Mouse (Mus musculus): ENCODE data around the gene Plek. TPM values are rescaled to one million over a fixed set of nuclear protein-coding genes. Genes with fewer than 3 reads are reported as not detected.
A peak's percentile ranks its signal among the peaks of the same experiment; 100 is the strongest.
"Not testable (repeated sequence)": the region's sequence is repeated elsewhere in the genome, so short reads cannot be mapped to it uniquely, and the experiment has no call there.

The Plek gene
- total RNA-seq (2021) = 1 to 10 TPM; 2.4 to 2.6 TPM

DNA sequence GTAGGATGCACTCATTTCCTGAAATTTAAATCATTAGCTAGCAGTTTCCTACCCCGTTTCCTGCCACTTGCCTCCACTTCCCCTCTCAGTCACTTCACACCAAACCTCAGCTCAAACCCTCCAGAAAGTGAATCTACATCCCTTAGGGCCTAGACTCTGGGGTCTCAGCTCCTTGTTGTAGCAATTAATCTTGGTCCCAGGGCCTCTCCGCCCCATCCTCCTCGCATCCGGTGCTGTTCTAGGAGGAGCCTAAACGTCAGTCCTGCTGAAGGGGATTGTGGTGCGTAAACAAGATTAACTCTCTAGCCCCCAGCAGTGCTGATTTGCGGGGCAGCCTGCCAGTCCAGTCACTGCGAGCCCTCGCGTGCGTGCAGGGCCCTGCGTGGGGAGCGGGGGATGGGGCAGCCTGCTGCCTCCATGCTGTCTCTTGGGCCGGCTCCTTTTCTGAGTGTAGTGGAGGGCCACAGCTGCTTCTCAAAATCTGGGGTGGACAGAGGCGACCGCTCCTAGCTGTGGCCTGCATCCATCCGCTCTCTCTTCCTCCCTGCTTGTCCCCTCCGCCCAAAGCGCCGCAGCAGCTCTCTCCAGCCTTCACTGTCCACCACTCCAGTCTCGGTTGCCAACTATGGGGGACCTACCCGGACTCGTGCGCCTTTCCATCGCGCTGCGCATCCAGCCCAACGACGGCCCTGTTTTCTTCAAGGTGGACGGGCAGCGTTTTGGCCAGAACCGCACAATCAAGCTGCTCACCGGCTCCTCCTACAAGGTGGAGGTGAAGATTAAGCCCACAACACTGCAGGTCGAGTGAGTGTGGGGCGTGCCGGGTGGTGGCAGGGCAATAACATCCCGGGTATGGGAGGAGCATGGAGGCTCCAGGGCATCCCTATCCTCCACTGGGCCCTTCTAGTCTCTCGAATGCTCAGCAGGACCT is at the start of gene Plek, which contains the start of gene Cnrip1:
Plek (minus strand) TSS at position 837 of the 931 bp plus-strand sequence.
Cnrip1 (plus strand) TSS at position 42 of the 931 bp plus-strand sequence.
- DNase-seq = peak; percentile 72

DNA sequence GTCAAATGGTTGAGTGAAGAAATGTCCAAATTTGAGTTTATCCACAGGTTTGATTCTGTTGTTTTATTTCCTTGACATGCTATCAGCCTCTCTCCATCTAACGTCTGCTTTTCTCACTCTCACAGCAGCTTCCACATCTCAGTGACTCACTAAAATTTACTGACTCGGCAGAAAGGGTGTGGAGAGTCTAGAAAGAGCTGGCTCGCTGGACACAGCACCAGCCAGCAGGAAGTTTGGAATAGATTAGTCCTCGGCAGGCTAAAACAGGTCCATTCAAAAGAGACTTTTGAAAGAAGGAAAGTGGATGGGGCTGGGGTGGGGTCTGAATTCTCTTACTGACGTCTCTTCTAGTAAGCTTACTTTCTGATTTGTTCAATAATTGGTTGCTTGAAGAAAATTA is 33.9 kb upstream of the Plek start:
- no peak for DNase-seq

DNA sequence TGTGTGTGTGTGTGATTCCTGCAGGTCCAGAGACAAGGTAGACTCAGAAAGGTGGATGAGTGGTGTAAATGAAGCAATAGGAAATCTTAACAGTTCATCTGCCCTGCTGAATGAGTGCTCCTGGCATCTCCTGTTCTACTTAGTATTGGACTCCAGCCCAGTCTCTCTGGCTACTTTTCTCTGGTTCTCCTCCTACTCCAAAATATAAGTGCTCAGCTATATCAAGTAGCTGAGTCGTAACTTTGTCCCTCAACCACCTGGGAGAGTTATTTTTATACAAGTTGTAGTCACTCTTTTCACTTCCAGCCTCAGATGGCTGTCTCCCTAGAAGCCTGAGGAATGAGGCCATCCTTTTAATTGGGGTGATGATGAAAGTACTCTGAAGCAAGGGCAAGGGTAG is 31.7 kb upstream of the Plek start:
- DNase-seq = no peak

DNA sequence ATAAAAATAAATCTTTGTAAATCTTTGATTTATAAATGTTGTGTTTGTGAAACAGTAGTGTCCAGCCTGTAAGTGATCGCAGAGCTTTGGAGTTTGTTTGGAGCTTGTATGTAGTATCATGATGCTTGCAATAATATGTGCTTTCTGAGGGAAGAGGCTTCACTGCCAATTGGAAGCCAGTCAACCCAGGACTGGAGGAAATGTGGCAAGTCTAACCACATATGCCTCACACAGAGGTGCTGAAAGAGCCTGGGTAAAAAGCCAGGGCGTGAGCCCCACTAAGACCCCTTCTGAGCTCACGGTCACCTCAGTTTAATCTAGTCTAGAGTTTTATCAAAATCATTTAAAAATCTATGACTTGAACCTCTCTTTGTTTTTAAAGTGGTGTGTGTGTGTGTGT is 31.3 kb upstream of the Plek start:
- DNase-seq = no peak

DNA sequence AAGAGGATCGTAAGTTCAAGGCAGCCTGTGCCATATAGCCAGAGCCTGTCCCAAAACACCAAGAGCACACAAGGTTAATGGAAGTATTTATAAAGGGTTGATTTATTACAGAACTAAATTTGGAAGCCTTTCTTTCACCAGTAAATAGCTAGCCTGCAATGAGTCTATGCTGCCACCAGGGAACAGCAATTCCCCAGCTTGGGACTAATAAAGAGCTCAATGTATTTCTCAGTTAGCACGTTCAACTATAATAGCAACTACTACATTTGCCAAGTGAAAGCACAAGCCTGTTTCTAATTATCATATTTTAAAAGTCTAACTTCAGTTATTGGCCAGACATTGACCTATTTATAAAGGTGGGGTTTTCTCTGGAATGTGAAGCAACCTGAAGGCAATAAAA is 30.8 kb upstream of the Plek start:
- DNase-seq = peak; percentile 32

DNA sequence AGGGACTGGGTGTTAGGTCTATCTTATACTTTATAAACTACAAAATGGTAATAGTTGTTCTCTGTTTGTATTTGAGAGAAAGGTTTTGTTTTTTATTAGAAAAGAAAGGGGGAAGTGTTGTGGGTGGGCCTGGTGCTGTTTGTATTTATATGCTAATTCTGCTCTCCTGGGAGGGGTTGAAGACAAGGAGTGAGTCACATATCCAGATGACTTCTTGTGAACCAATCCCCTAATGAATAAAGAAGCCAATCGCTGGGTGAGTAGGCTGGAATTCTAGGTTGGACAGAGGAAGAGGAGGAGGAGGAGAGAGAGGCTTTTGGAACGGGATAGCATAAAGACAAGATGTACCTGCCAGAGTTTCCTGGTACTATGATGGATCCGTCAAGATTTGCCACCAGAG is 29.9 kb upstream of the Plek start:
- no peak for DNase-seq

DNA sequence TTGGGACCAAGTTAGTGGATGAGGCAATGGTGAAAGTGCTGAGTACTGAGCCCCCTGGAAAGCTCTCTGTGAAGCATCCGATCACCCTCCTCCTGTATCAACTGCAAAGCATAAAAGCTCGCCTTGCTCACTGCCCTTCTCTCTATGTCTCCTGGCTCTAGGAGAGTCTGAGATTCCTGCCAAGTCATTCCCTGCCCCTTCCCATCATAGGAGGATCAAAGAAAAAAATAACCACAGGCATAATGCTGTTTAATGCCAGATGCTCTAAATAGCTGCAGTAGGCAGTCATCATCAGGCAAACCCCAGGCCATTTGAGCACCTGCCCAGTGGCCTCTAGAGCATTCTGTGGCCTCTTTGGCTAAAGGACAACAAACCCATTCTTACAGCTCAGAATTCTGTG is 23.5 kb upstream of the Plek start:
- no peak for DNase-seq

DNA sequence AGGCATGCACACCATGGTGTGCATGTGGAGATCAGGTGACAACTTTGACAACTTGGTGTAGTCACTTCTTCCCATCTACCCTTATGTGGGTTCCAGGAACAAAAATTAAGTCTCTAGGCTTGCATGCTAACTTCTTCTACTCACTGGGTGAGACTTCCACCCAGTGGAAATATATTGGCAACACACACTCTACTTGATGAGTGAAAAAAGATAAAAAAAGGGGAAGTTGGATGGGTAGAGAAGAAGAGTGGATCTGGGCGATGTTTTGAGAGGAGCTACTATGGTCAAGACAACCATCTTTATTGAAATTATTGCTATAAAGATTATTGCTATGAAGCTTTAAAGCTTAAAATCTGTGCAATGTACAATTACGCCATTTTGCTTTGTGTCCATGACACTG is 17.2 kb upstream of the Plek start:
- DNase-seq = not testable (repeated sequence)

DNA sequence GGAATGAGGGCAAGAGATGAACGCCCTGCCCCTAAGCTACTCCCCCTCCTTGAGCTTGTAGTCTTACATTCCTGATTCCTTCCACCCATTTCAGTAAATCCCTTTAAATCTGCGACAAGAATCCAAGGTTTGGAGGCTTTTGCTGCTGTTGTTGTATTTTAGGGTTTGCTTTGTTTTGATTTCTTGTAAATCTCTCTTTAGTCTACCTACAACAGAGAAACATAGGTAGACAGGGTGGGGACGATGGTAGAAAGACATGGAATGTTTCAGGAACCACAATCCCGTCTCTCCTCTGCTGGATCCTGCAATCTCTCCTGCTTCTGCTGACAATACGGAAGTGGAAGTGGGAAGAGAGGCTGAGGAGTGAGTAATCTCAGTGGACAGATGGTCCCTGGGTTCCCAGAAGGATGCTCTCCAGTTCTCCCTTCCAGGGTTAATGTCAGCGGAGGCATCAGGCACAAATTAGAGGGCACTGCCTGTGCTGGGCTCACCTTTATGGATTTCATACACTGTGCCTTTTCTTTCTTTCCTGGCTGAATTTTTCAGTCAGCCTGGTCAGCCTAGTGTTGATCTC is 382 bp upstream of the Plek start:
- peak; percentile 4 for DNase-seq

DNA sequence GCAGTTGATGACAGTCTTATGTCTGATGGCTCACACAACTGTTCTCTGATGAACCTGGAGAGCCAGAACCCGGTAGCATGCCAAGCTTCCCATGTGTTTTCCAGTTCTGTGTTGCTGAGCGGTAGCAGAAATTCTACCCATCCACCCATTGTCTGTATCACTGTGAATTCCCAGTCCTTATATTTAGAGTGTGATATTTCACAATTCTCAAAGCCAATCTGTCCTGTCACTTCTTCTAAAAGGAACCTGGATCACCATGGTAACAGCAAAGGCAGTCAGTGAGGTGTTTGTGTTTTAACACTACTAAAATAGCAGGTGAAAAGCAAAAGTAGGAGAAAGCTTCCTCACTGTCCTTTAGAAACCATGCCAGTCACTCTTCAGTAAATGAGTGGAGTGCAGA is 6.4 kb downstream of the Plek start:
- DNase-seq = no peak

DNA sequence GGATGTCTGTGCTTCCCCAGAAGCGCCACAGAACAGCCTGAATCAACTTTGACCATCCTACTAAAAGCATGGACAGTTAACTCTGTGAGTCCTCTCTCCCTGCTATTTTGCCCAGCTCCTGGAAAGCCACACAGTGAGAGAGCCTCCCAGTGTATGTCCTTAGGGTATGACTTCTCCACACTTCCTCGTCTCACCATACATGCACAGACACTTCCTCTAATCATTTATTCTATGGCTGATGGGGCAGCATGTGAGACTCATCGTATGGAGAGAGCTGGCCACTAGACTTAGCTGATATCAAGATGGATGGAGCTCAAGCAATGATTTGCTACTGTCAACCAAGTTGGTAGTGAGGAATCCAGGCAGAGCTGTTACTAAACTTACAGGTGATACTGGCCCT is 28.2 kb downstream of the Plek start:
- no peak for DNase-seq

DNA sequence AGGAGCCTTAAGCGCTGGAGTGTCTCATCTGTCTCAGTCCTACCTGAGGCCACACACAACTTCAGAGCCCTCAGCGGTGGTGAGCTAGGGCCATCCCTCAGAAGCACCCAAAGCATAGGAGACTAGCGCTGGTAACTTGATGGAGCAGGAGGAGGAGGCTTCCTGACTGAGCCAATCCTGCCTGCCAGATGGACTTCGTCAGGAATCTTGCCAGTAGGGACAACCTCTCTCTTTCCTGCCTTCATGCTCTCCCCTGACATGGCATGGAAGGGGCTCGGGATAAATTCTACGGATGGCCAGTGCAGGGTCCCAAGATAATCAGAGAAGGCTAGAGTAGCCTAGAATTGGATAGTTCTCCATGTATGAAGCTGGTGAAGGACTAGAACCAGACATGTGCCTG is 29.0 kb downstream of the Plek start:
- no peak for DNase-seq

DNA sequence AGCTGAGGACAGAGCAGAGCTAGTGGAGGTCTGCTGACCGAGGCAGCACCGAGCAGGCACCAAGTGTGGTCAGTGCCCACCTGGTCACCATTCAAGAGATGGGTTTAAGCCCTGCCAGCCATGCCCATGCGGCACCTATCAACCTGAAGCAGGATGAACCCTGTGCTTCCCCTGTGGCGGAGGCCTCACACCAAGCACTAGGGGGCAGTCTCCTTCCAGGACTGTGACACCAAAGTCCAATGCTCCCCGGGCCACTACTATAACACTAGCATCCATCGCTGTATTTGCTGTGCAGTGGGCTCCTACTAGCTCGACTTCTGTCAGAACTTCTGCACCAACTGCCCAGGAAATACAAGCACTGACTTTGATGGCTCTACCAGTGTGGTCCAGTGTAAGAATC is 32.9 kb downstream of the Plek start:
- DNase-seq = no peak

DNA sequence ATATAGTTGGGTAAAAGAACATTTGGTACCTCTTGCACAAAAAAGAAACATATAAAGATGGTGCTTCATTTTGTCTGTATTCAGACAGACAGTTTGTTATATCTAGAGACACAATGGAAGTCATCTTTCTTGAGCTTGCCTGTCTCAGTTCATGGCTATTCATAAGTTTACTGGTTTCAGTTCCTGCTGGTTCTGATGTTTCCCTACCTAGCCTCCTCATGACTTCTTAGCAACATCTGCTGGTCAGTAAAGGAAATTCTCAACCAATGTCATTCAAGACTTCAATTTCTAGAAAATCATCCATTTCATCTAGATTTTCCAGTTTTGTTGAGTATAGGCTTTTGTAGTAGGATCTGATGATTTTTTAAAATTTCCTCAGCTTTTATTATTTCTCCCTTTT is 39.2 kb downstream of the Plek start:
- DNase-seq = no peak

DNA sequence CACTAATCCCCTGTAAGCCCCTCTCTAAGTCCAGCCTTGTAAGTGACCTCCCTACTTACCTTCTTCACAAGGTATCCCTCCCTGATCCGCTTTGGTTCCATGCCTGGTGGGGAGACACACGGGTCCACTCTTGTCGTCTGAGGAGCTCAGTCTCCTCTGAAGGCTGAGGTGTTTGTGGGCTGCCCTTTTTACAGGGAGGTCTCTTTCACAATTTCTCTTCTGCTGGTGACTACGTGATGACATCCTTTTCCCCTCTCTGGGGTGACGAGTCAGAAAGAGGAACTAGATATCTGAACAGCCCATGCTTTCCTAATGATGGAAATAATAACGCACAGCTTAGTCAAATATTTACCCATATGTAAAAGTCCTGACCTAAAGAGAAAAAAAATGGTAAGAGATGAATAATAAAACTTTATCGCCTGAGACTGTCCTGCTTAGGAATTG is 43.7 kb downstream of the Plek start:
- no peak for DNase-seq

DNA sequence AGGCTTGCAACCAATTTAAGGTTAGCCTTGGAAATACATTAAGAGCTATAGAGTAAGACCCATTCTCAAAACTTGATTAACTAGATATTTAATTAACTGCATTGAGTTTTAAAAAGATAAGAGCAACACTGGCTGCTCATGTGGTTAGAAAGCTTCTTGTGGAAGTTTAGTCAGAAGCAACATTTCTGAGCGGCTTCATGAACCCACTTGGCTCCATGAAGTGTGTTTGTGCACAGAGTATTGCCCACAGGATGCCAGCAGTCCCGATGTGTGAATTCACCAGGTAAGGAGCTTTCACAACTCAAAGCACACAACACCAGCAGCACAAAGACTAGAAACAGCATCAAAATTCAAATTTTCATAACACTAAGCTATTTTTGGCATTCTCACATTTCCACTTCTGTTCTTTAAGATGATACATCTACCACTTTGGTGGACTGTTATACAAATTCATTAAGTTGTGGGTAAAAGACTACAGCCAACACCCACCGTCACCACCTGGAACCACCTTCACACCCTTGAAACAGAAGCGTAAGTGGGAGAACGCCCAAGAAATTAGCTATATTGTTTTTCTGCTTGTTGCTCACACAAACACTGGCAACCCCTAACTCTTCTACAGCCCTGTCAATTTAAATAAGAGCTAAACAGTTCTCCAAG is 44.5 kb downstream of the Plek start:
- no peak for DNase-seq

DNA sequence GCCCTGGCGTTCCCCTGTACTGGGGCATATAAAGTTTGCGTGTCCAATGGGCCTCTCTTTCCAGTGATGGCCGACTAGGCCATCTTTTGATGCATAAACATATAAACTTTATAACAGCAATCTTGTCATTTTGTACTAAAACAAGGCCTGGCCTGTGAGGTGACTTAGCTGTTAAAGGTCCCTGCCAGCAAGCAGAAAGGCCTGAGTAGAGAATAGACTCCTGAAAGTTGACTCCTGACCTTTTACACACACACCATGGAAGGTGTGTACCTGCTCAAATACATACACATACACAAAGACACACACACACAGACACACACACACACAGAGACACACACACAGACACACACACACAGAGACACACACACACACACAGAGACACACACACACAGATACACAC is 45.7 kb downstream of the Plek start:
- DNase-seq = not testable (repeated sequence)

DNA sequence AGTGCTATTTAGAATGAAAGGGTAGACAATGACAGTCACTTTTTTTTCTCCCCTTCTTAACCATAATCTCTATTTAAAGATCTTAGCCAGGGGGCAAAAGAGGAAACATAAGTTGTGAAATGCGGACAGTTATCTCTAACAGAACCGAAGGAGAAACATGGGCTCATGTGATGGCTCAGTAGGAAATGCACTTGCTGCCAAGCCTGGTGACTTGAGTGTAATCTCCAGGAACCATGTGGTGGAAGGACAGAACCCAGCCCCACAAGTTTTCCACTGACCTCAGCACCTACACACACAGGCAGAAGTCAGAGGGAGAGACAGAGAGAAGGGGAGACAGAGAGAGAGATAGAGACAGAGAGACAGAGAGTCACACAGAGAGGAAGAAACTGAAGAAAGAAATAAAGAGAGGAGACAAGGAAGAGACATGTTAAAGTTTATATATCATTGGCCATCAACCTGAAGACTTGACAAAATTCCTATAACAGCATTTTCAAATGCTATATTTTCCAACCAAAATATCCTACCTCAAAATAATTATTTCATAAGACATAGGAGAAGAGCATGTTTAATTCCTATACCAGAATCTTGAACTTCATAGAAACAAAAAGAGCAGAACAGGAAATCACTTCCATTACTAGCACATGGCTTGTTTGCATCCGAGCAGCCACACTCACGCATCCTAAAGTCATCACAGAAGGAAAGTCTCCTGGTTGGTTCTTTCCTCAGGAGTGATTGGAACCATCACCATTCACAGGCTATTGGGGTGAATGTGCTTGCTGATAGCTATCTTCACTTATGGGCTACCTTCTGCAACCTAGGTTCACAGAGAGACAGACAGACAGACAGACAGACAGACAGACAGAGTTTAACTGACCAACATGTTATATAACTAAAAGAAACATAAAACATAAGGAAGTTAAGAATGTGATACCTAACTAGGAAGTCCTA is 47.0 kb downstream of the Plek start:
- DNase-seq = no peak

DNA sequence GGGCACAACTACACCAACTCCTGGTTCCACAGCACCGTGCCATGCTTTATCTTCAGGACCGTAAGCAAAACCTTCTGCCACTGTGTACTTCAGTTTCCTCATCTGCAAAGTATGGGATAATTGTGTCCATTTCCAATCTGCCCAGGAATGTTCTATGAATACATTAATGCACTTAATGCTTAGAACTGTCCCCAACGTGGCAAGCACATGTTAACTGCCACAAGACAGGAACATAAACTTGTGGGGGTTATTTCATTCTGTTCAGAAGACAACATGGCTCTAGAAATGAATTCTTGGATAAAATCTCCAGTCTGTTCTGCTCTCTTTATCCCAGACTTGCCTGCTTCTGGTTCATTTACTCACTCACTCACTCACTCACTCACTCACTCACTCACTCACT is 48.4 kb downstream of the Plek start:
- no peak for DNase-seq

DNA sequence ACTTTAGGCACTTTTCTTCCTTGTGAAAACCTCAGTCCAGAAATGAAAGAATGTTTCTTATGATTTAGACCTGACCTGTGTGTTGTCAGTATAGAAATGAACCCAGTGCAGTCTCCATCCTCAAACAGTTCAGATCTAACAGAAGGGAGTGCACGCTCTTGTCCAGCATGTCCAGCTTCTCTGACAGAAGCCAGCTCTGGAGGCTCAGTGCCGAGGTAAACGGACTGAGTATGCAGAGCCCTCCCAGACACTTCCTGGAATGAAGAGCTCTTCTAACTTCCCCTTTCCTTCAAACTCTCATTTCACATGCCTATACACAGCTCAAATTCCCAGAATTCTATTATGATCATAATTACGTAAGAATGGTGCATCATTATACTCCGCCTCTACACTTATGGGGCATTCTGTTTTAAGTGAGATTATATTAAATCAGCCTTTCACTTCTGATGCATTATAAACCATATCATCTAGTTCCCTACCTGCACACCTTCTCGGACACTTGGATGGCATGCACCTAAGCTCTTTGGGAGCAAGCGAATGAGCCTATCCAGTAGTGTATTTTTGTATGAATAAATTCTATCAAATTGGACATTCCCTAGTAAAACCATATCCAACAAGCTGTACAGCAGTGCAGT is 49.3 kb downstream of the Plek start:
- no peak for DNase-seq

Data from heart, postnatal 4 days (tissue).